Mouse (Mus musculus): ENCODE measurements around the gene Dock9.

Gene Dock9

DNA sequence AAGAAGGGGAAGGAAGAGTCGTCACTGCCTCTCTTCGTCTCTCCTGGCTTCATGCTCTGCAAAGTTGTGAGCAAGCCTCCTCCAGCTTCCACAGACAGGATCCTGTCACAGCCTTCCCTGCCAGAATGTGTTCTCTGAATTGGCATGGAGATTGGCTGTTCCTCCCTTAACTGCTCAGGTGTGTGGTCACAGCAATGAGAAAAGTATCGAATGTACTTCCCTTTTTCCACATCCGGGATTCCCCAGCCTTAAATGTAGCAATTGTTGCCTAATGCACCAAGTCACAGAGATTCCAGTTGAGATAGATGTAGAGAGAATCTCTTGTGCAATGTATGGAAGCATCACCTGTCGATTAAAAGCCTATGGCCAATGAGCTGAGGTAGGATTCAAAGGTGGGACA lies 280.8 kb downstream of the Dock9 start:
- DNase-seq (ENCODE audit: low spot score in 2 of 2): no peak

DNA sequence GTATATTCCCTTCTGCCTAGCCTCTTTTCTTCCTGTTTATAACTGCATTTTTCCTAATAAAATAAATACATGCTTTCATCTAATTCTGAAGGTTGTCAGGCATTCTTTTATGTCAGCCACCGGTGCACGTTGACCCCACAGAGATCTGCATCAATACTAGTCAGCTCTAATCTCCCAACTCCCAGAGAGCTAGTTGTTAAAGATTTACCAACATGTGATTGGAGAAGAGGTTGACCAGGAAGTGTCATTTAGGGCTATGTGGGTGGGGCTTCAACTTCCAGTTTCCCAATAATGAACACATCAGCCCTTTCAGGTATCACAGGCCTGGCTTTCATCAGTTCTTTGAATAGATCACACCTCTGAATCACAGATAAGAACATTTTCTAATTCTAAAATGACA lies 288.7 kb downstream of the Dock9 start:
- DNase-seq (ENCODE audit: low spot score in 2 of 2): no peak

DNA sequence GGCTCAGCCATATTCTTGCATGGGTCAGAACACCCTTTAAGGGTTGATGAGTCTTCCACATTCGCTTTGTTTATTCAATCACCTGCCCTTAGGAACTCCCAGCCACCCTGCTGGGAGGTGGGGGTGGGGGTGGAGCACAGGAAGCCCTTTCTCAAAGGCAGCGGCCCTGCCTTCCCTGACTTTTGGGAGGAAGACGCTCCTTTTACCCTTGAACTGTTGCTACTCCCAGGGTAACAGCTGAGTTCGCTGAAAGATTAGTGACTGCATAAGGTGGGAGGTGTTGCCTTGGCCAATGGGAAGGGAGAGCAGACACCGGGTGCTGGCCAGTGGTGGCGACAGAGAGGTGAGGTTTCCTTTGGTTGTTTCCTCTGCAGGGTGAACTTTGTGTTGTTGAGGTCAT lies 291.3 kb downstream of the Dock9 start:
- DNase-seq (ENCODE audit: low spot score in 2 of 2): no peak

DNA sequence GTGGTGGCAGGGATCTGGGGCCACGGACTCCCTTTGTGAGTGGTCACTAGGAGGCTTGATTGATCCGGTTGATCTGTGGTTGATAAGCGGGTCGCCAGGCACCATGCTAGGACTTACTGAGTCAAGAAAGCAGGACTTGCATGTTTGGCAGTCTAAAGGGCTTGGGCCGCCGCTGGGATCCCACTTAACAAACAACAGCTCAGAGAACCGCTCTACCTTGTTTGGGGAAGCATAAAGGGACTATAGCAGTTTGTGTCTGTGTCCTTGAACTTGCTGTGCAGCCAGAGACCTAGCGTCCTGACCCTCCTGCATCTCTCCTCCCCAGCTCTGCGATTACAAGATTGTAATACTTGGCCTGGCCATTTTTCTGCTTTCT lies 292.2 kb downstream of the Dock9 start:
- no peak for DNase-seq (ENCODE audit: low spot score in 2 of 2)

DNA sequence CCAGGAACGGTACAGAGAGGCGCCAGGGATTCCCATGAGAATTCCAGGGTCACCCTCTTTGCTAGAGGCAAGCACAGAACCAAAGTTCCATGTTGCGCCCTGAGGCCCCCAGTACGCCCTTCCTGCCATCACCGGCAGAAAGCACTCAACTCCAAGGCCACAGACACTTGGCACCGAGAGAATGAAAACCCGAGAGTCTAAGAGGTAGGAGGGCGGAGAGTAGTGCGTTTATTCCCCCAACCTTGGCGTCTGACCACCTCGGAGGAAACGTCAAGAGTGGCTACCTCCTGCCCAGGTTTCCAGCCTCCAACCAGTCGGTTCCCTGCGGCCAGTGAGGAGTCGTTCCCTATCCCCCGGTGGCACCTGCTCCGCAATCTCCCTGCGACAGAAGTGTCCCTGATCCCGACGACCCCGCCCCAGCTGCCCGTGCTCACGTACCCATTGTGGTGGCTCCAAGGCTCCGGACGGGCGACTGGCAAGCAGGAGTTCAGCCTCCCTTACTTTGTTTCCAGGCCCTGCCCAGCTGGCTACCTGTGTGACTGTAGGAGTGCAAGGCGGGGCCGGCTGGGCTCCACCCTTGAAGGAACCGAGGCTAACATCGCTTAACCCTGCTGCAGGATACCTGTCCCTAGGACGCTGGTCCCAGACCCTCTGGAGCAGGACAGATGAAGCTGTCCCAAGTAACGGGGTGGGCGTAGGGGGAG lies 292.7 kb downstream of the Dock9 start, which contains the start of gene Slc15a1:
Slc15a1 (minus strand) TSS at position 472 of the 704 bp plus-strand sequence.
- DNase-seq (ENCODE audit: low spot score in 2 of 2): no peak

DNA sequence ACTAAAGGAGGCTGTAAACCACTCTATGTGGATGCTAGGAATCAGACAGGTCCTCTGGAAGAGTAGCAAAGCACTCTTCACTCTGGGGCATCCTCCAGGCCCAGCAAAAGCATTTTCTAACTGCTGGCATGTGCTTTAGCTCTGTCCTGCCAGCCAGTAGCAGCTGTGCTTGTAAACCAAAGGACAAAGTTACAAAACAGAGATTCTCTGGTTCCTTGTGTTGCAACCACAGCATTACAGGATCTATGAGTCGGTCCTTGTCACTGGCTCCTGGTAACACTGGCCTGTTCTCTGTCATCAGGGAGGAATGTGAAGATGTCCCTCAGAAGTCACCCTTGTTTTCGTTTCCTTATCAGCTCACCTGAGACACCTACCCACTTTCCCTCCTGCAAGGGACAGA lies 297.1 kb downstream of the Dock9 start:
- DNase-seq (ENCODE audit: low spot score in 2 of 2): no peak

DNA sequence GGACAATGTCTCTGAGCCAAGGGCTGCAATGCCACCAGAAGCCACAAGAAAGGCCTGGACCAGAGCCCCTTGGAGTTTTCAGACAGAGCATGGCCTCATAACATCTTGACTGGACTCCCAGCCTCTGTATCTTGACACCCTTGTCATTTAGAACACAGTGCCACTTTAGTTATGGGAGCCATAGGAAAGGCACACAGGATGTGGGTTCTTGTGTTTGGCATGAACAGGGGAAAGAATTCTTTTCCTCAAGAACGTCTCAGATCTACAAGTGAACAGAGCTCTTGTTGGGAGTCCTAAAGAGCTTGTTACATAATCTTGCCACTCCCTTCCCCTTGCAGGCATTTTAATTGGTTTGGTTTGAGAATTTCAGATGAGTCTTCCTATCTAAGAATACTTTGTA lies 297.9 kb downstream of the Dock9 start:
- no peak for DNase-seq (ENCODE audit: low spot score in 2 of 2)

DNA sequence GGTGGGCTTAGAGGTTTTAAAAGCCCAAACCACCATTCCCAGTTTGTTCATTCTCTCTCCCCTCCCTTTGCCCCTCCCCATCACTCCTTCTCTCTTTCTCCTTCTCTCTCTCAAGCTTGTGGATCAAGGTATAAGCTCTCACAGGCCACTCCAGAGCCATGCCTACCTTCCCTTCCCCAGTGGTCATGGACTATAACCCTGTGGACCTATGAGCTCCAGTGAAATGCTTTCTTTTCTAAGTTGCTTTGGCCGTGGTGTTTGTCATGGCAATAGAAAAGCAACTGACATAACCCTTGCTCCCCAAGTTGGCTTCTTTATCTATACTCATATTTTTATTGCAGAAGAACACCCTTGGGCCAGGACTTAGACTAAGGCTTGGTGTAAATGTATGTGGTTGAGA lies 299.8 kb downstream of the Dock9 start:
- no peak for DNase-seq (ENCODE audit: low spot score in 2 of 2)

DNA sequence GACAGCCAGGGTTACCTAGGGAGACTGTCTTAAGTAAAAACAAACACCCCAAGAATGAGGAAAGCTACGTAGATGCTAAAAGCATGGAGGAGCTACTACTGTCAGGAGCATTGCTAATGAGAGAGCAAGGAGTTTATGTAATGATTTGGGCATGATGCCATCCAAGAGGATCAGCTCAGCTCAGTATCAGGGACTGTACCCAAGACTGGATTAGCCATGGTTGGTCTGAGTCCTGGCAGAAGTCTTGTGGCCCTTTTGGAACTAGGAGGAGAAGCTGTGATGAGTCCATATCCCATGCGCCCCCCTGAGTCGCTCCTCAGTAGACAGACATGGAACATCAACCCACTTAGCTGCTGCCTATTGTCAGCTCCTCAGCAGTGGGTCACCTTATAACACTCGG lies 301.9 kb downstream of the Dock9 start:
- DNase-seq (ENCODE audit: low spot score in 2 of 2): no peak

DNA sequence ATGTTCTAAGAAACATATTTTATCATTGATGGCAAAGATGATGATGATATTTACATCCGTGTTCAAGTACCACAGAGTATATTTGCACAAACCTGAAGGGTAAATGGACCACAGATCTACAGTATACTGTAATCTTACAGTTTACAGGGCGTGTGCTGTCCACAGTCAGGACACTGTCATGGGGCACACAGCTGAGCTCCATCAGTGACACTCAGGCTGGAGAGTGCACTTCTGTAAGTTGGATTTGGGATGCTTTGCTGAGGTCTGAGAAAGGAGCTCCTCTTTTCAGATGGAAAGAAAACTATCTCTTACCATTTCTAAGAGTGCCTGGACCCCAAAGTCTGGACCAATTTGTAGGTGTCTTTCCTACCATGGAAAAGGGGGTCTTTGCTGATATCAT lies 302.5 kb downstream of the Dock9 start:
- no peak for DNase-seq (ENCODE audit: low spot score in 2 of 2)

DNA sequence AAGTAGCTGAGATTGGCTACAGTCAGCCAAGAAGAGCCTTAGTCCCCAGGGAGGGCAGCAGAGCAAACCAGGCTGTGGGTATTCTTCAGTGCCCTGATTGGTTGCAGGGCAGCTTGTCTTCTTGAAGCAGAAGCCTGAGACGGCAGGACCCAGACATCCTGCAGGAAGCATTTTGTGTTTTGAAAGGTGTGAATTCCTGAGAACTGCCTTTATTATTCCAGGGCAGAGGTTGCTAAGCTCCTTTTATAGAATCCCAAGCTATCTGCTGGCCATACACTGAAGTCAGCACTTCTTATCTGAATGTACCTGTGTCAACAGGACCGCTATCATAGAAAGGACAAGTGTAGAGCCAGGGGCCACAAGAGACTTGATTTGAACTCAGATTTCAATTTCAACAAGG lies 303.4 kb downstream of the Dock9 start:
- DNase-seq (ENCODE audit: low spot score in 2 of 2): no peak

DNA sequence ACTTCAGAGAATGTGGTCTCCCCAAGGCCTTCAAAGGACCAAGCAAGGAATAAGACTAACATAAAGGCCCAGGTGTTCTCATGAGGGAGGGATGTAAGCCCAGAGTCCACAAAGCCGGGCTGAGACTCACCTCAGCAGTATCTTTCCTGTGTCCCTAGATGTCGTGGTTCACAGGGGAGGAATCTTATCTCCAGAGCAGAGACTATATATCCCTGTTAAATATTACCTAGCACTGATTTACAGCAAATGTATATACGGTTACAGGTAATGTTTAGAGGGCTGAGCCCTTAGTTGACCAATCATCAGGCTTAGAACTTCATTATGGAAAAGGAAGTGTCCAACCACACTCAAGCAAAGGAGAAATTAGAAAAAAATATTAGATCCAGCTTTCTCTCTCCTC lies 303.9 kb downstream of the Dock9 start:
- DNase-seq (ENCODE audit: low spot score in 2 of 2): no peak

DNA sequence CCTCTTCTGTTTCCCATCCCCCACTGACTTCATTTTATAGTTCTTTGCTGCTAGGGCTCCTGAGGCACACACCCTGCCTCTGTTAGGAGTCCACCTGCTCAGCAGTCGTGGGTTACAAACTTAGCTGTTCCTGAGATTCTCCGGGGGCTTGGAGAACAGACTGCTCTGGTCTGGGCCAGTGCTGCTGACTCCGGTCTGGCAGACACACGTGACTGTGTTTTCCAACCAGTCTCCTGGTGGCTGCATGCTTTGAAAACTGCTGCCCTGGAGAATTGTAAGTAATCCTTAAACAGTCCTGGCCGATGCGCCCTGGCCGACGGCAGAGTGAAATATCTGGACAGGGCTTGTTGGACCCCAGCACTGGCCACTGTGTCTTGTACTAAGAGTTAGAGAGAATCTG lies 305.3 kb downstream of the Dock9 start:
- DNase-seq (ENCODE audit: low spot score in 2 of 2): no peak

Measured in spleen, postnatal 14 days (tissue).